Mouse (Mus musculus): ENCODE results near the gene Sh3kbp1. TPM values are rescaled to one million over a fixed set of nuclear protein-coding genes. Genes with fewer than 3 reads are reported as not detected.

Gene Sh3kbp1
- polyA plus RNA-seq, 1 experiment from 2014 or later: 36.9 TPM

GRCm38 (mm10) chrX:159678320-159678835 lies 51.3 kb downstream of the Sh3kbp1 start:
- Histone ChIP-seq H3K4me1 (0 out of 2 replicates have a peak, but pooled peaks cover 4% of the 10 kb centered on the region), H3K27ac (no peak overlapping the region)
- WGBS: 66% methylated on average over 5 of the region's 5 CpGs

GRCm38 (mm10) chrX:159685521-159685920 lies 58.4 kb downstream of the Sh3kbp1 start:
- 65% methylated on average over 1 of the region's 1 CpGs for WGBS
- Histone ChIP-seq H3K27me3 (peaks cover 38% of the 10 kb centered on the region), H3K4me3 (no peak overlapping the region), H3K4me2 (no peak overlapping the region), H3K4me1 (no peaks in the 10 kb centered on the region), H3K36me3 (no peaks in the 10 kb centered on the region), H3K9me3 (no peaks in the 10 kb centered on the region), H3K9ac (no peak overlapping the region), H3K27ac (no peak overlapping the region)
- ATAC-seq (ENCODE audit: insufficient number of reproducible peaks, insufficient read depth, low FRiP score, low TSS enrichment, low read depth): no peak

More at GRCm38 (mm10) chrX:159678320-159678835, 51.3 kb downstream of the Sh3kbp1 start:
- no peak overlapping the region for H3K9ac ChIP-seq
- H3K27me3 ChIP-seq: peaks cover 37% of the 10 kb centered on the region
- H3K4me3 ChIP-seq: no peak overlapping the region
- no peaks in the 10 kb centered on the region for H3K9me3 ChIP-seq
- ATAC-seq (ENCODE audit: insufficient number of reproducible peaks, insufficient read depth, low FRiP score, low TSS enrichment, low read depth): no peak
- H3K36me3 ChIP-seq: no peaks in the 10 kb centered on the region
- no peak overlapping the region for H3K4me2 ChIP-seq

GRCm38 (mm10) chrX:159686850-159687249 lies 59.8 kb downstream of the Sh3kbp1 start:
- peaks cover 35% of the 10 kb centered on the region for H3K27me3 ChIP-seq
- H3K4me2 ChIP-seq: no peak overlapping the region
- no peak overlapping the region for H3K4me3 ChIP-seq
- no peak for ATAC-seq (ENCODE audit: insufficient number of reproducible peaks, insufficient read depth, low FRiP score, low TSS enrichment, low read depth)
- no peaks in the 10 kb centered on the region for H3K36me3 ChIP-seq
- H3K9ac ChIP-seq: no peak overlapping the region
- WGBS: 78% methylated on average over 4 of the region's 4 CpGs
- no peaks in the 10 kb centered on the region for H3K9me3 ChIP-seq
- no peaks in the 10 kb centered on the region for H3K4me1 ChIP-seq
- H3K27ac ChIP-seq: no peak overlapping the region

- H3K36me3 ChIP-seq: no peaks in the 10 kb centered on the region
- WGBS: 83% methylated on average over 5 of the region's 5 CpGs
- no peak overlapping the region for H3K4me2 ChIP-seq
- peaks cover 26% of the 10 kb centered on the region for H3K27me3 ChIP-seq
- no peak overlapping the region for H3K9ac ChIP-seq
- H3K9me3 ChIP-seq: no peaks in the 10 kb centered on the region
- no peaks in the 10 kb centered on the region for H3K4me1 ChIP-seq
- no peak overlapping the region for H3K27ac ChIP-seq
- no peak overlapping the region for H3K4me3 ChIP-seq
- ATAC-seq (ENCODE audit: insufficient number of reproducible peaks, insufficient read depth, low FRiP score, low TSS enrichment, low read depth): no peak
These were observed 61.6 kb downstream of the Sh3kbp1 start for GRCm38 (mm10) chrX:159688698-159689097.

GRCm38 (mm10) chrX:159689785-159690416 lies 62.8 kb downstream of the Sh3kbp1 start:
- no peaks in the 10 kb centered on the region for H3K36me3 ChIP-seq
- ATAC-seq (ENCODE audit: insufficient number of reproducible peaks, insufficient read depth, low FRiP score, low TSS enrichment, low read depth): no peak

GRCm38 (mm10) chrX:159693126-159693525 lies 66.1 kb downstream of the Sh3kbp1 start:
- whole genome bisulfite sequencing: 81% methylated on average over 5 of the region's 5 CpGs
- Histone ChIP-seq H3K9ac (no peak overlapping the region), H3K9me3 (no peaks in the 10 kb centered on the region), H3K36me3 (no peaks in the 10 kb centered on the region), H3K4me2 (no peak overlapping the region), H3K4me3 (no peak overlapping the region), H3K4me1 (no peaks in the 10 kb centered on the region), H3K27ac (no peak overlapping the region), H3K27me3 (peaks cover 24% of the 10 kb centered on the region; the same call in 1 of the 2 replicates)
- no peak for ATAC-seq (ENCODE audit: insufficient number of reproducible peaks, insufficient read depth, low FRiP score, low TSS enrichment, low read depth)

More at GRCm38 (mm10) chrX:159689785-159690416, 62.8 kb downstream of the Sh3kbp1 start:
- 77% methylated on average over 10 of the region's 10 CpGs for WGBS
- no peaks in the 10 kb centered on the region for H3K4me1 ChIP-seq
- H3K4me3 ChIP-seq: no peak overlapping the region
- H3K27ac ChIP-seq: no peak overlapping the region
- H3K9ac ChIP-seq: no peak overlapping the region
- H3K9me3 ChIP-seq: no peaks in the 10 kb centered on the region
- no peak overlapping the region for H3K4me2 ChIP-seq
- H3K27me3 ChIP-seq: peaks cover 22% of the 10 kb centered on the region; the same call in 1 of the 2 replicates

- Histone ChIP-seq H3K4me2 (no peak overlapping the region), H3K4me1 (no peaks in the 10 kb centered on the region), H3K27me3 (peaks cover 19% of the 10 kb centered on the region), H3K9me3 (no peaks in the 10 kb centered on the region), H3K4me3 (no peak overlapping the region), H3K27ac (no peak overlapping the region), H3K9ac (no peak overlapping the region), H3K36me3 (no peaks in the 10 kb centered on the region)
- WGBS: 26% methylated on average over 2 of the region's 2 CpGs
- no peak for ATAC-seq (ENCODE audit: insufficient number of reproducible peaks, insufficient read depth, low FRiP score, low TSS enrichment, low read depth)
These were observed 69.5 kb downstream of the Sh3kbp1 start for GRCm38 (mm10) chrX:159696545-159696944.

GRCm38 (mm10) chrX:159697030-159697454 lies 70.0 kb downstream of the Sh3kbp1 start:
- no peak overlapping the region for H3K9ac ChIP-seq
- no peak overlapping the region for H3K4me3 ChIP-seq
- peaks cover 19% of the 10 kb centered on the region for H3K27me3 ChIP-seq
- 27% methylated on average over 4 of the region's 4 CpGs for WGBS
- H3K4me2 ChIP-seq: no peak overlapping the region
- no peak for ATAC-seq (ENCODE audit: insufficient number of reproducible peaks, insufficient read depth, low FRiP score, low TSS enrichment, low read depth)
- H3K4me1 ChIP-seq: no peaks in the 10 kb centered on the region
- H3K27ac ChIP-seq: no peak overlapping the region
- no peaks in the 10 kb centered on the region for H3K36me3 ChIP-seq
- no peaks in the 10 kb centered on the region for H3K9me3 ChIP-seq

- H3K4me2 ChIP-seq: no peak overlapping the region
- H3K36me3 ChIP-seq: no peaks in the 10 kb centered on the region
- no peaks in the 10 kb centered on the region for H3K9me3 ChIP-seq
- H3K27ac ChIP-seq: no peak overlapping the region
- no peaks in the 10 kb centered on the region for H3K4me1 ChIP-seq
- ATAC-seq (ENCODE audit: insufficient number of reproducible peaks, insufficient read depth, low FRiP score, low TSS enrichment, low read depth): no peak
- 81% methylated on average over 2 of the region's 2 CpGs for WGBS
- H3K9ac ChIP-seq: no peak overlapping the region
- no peak overlapping the region for H3K4me3 ChIP-seq
- peaks cover 21% of the 10 kb centered on the region for H3K27me3 ChIP-seq
These were observed 75.8 kb downstream of the Sh3kbp1 start for GRCm38 (mm10) chrX:159702850-159703249.

GRCm38 (mm10) chrX:159704381-159705004 lies 77.4 kb downstream of the Sh3kbp1 start:
- 60% methylated on average over 4 of the region's 4 CpGs for WGBS
- H3K4me3 ChIP-seq: no peak overlapping the region
- peaks cover 32% of the 10 kb centered on the region; the same call in 1 of the 2 replicates for H3K27me3 ChIP-seq
- H3K4me2 ChIP-seq: no peak overlapping the region
- peaks cover 9% of the 10 kb centered on the region for H3K4me1 ChIP-seq
- no peaks in the 10 kb centered on the region for H3K36me3 ChIP-seq
- no peaks in the 10 kb centered on the region for H3K9me3 ChIP-seq
- H3K27ac ChIP-seq: no peak overlapping the region
- no peak overlapping the region for H3K9ac ChIP-seq
- no peak for ATAC-seq (ENCODE audit: insufficient number of reproducible peaks, insufficient read depth, low FRiP score, low TSS enrichment, low read depth)

GRCm38 (mm10) chrX:159705412-159705811 lies 78.3 kb downstream of the Sh3kbp1 start:
- no peak overlapping the region for H3K27ac ChIP-seq
- no peaks in the 10 kb centered on the region for H3K9me3 ChIP-seq
- H3K4me2 ChIP-seq: no peak overlapping the region
- ATAC-seq (ENCODE audit: insufficient number of reproducible peaks, insufficient read depth, low FRiP score, low TSS enrichment, low read depth): no peak
- H3K4me3 ChIP-seq: no peak overlapping the region
- WGBS: 84% methylated on average over 2 of the region's 2 CpGs
- H3K36me3 ChIP-seq: no peaks in the 10 kb centered on the region
- H3K4me1 ChIP-seq: peaks cover 9% of the 10 kb centered on the region
- H3K9ac ChIP-seq: no peak overlapping the region
- peaks cover 35% of the 10 kb centered on the region; the same call in 1 of the 2 replicates for H3K27me3 ChIP-seq

Measured in embryonic facial prominence, embryonic 13.5 days (tissue).